Mouse (Mus musculus) small intestine, adult 2 months (tissue): ENCODE measurements around the gene Fam192a.

Source experiments
- CTCF ChIP-seq: fragments of 200-500 bp; IDR thresholded peaks from 2 replicates; pipeline ENCODE4 v1.5.1; 2012; ENCODE audit warnings: low read depth, mild to moderate bottlenecking, control low read depth, inconsistent platforms, low read length, moderate library complexity, mixed read lengths; ENCODE audit not compliant: insufficient replicate concordance, insufficient read length; ENCODE audit errors: extremely low read depth
- POLR2A ChIP-seq: fragments of 200-500 bp; IDR thresholded peaks from 2 replicates; pipeline ENCODE4 v1.6.1; 2012; ENCODE audit warnings: low read depth, mild to moderate bottlenecking, control low read depth, inconsistent platforms, low read length, moderate library complexity

DNA sequence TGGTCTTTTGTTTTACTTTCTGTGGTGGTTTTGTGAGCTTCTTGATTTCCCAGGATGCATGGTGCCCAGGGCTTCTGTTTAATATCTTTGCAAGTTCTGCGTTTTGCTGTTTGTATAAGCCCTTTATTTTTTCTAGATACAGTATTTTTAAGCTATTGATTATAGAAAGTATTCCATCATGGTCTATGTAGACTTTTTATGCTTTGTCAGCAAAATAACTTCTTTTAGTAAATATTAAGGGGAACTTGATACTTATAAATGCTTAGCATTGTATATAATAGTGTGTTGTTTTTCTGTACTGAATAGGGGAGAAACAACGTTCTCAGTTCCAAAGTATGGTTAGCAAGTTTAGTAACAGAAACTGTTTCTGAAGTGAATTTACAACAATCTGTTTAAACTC is 2.2 kb upstream of the Fam192a start:
- TF ChIP-seq CTCF (no peak), POLR2A (no peak)
